Mouse (Mus musculus) layer of hippocampus, adult 9-11 months (tissue): ENCODE results near the gene Lifr.

Experiments used
- DNase-seq: peaks from one replicate; pipeline ENCODE4 v3.0.0; 2022

Gene Lifr

DNA sequence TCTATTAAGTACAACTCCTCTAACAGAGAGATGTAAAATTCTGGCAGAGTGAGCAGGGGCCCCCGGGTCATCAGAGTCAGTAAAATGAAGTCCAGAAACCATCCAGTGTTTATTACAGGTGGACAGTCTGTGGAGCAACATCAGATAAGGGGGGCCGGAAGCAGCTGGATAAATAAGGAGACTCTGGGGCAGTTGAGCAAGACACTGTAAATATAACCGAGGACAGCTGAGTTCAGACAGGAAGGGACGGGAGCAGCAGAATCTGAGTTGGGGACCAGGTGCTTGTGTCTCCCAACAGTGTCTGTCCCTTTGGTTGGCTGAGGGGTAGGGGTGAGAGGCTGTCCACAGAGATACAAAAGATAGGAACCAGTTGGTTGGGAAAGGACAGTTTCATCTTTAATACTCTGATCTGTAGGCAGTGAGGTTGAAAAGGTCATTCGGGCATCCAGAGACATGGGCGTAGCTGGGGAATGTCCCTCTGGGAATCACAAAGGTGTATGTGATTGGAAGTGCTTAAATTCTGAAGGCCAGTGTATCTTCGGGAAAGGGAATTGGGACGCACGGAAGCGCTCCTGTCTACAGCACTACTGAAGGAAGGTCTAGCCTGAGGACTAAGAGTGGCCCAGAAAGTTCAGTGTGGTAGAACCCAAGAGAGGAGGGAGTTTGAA is 77.0 kb downstream of the Lifr start:
- no peak for DNase-seq

DNA sequence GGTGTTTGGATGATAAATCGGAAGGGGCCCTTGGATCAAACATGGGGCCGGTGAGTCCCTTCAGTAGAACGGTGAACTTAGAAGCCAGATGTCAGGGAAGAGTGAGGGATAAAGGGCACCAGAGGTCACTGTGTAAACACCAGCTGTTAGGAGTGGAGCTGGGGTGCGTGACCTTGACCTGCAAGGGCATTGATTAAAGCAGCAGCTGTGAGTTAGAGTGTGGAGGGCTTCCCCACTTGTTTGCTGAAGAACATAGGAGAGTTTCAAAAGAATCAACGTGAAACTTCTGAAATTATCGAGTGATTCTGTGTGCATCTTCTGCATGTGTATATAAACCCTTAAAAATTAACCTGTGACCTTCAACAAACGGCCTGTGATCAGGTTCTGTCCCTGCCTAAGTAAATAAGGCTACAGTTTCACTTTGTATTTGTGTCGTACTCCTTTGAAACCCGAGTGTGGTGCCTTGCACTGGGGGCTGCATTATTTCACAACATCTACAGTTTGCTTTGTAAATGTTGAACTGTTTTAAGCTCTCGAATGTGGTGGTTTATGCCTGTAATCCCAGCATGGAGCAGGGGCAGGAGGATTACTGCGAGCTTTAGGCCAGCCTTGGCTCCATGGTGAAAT is 77.6 kb downstream of the Lifr start:
- DNase-seq: no peak

DNA sequence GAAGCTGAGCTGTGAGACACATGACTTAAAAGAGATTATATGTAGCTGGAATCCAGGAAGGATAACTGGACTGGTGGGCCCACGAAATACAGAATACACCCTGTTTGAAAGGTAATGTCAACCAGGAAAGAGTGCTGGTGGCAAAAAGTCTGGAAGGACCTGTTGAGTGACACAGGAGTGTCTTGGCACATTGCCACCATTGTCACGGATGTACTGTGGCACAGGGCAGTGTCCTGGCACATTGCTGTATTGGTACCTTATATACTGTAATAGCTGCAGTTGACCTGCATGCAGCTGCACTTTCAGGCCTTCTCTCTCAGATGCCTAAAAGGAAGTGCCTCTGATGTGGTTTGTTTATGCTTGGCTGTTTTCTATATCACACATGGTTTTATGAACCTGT is 82.5 kb downstream of the Lifr start:
- no peak for DNase-seq

DNA sequence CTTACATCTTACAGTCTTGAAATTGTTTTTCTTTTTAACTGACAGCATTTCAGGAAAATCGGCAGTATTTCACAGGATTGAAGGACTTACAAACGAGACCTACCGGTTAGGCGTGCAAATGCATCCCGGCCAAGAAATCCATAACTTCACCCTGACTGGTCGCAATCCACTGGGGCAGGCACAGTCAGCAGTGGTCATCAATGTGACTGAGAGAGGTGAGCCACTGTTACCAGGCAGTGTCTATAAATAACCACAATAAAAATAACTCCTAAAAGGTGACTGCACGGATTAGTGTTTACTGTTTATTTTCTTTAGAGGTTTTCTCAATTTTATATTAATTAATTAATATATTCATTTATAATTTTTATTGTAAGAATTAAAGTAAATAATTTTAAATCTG is 82.9 kb downstream of the Lifr start:
- no peak for DNase-seq

DNA sequence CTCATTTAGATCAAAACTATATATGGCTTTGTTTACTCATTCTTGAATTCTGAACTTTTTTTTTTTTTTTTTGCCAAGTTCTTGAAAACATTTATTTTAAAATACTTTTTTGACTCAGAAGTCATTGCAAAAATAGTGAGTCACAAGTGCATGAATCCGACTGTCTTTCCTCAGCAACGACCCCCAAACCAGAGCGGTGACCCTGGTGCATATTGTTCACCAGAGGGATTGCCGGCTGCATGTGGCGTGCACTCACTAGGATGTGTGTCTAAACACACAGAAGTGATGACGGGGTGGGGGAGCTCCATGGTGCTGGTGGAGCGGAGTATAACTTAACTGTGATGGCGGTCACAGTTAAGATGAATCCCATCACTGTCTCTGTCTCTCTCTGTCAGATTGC is 83.4 kb downstream of the Lifr start:
- no peak for DNase-seq

DNA sequence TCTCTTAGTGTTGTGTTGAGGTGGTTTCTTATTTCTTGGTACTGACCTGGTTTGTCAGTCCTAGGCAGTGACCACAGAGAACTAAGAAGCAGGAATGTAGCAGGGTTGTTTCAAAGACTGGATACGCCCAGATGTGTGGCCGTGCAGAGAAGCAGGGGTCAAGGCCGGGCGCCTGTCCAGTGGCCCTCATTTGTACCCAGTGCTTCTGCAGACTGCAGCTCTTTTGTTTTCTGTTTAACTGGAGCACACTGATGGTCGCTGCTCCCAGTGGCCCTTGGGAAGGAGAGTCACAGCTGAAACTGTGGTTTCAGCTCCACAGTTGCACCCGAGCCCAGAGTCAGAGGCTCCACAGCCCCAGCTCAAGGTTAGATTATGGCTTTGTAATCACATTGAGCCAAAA is 90.2 kb downstream of the Lifr start:
- DNase-seq: peak; percentile 43

DNA sequence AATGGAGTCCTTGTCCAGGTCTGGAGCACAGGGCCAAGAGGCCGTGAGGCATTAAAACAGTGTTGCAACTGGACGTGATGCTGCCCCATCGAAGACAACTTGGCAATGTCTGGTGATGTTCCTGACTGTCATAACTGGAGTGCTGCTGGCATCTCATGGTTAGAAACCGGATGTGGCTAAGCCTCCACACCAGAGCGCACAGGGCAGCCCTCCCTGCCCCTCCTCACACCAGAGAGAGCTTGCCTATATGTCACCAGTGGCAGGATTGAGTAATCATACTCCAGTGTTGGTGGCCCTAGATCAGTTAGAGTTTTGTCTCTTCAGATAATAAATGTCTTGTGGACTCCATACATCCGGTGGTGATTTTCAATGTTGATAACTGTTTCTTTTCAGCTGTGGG is 97.3 kb downstream of the Lifr start:
- DNase-seq: no peak

DNA sequence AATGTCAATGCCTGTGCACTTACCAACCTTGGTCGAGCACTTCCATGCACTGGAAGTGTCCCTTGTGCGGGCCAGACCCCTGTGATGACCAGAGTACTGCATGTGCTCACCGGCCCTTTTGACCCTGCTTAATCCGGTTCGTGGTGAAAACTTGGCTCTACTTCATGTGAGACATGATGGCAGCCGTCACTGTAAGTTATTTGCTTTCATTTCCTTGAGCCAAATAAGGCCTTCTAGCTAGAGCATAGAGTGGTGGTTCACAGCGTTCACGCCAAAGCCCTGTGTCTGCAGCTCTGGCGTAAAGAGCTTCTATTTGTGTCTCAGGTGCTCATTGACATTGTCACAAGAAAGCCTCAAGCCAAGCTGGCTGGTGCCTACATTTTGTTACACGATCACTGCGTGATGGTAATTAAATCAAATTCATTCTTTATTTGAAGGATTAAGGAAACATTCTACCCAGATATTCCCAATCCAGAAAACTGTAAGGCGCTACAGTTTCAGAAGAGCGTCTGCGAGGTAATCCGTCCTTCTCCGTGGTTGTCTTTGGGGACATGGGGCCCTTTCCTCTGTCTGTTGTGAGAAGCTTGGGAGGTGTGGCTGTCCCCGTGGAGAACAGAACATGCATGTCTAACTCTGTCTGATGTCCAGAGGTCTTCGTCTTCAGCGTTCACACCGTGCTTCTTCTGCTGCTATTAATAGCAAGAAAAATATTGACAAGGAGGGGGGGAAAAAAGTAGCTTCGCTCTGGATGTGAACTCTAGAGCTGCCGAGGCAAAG is 99.5 kb downstream of the Lifr start:
- no peak for DNase-seq

DNA sequence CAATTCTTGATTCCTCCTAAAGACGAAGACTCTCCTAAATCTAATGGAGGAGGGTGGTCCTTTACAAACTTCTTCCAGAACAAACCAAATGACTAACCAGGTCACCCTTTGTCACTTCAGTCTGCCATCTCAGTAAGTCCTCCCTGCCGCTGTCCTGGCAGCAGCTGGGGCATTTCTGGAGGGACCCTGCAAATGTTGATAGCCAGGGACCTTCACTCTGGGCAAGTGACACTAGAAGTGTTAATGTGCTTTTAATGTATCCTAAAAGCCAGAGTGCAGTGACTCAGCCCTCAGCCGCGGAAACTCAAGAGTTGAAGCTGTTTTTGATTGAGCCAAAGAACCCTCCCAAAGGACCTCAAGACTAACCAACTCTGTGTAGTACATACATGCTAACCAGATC is 100.7 kb downstream of the Lifr start:
- DNase-seq: no peak

DNA sequence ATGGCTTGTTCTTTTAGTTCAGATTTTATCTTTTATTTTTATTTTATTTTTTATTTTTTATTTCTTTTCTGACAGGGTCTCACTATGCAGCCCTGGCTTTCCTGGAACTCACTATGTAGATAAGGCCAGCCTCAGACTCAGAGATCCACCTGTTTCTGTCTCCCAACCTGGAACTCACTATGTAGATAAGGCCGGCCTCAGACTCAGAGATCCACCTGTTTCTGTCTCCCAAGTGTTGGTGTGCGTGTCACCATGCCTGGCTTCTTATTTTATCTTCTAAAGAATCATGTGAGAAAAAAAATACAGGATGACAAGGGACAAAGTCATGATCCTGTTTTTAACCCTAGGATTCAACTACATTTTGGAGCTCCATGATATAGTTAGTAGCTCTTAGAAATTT is 102.2 kb downstream of the Lifr start:
- no peak for DNase-seq

DNA sequence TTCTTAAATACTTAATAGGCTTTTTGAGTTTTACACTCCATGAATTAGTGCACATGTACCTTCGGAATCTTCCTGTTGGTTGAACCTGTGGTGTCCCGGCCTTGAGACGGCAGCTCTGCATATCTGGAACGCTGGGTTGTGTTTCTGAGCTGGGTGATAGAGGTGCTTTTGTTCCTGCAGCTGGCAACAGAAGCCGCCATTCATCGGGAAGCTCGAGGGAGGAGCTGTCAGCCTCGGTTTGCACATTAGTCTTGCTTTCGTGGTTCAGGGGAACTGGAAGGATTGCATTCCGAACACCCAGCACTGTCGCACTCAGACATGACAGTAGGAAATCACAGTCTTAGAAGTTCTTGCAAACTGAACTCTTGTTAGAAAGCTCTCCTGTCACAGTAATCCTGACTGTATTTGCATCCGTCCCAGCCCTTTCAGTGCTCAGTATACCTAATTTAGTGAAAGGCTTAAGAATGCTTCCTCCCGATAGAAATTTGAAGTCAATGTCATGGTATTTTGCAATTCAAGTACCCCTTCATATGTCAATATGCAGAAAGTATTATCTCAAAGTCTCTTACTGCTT is 103.8 kb downstream of the Lifr start:
- DNase-seq: peak; percentile 66

DNA sequence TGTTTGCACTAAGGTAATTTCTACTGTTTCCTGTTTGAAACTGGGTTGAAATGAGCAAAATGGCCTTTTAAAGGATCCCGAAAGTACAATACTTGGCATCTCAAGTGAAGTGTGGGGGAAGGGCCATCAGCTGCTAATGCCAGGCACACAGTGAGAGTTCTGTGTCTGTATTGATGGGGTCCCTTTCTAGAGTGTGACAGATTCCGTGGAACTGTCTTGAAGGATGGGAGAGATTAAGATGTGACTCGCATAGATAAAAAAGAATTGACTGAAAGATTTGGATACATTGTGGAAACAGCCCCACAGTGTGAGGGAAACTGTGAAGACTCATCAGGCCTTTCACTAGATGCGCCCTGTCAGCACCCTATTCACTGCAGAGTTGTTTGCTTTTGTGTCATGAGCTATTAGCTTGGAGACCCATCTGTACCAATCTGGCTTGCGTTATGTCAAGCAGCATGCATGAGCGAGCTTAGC is 104.4 kb downstream of the Lifr start:
- peak; percentile 42 for DNase-seq

DNA sequence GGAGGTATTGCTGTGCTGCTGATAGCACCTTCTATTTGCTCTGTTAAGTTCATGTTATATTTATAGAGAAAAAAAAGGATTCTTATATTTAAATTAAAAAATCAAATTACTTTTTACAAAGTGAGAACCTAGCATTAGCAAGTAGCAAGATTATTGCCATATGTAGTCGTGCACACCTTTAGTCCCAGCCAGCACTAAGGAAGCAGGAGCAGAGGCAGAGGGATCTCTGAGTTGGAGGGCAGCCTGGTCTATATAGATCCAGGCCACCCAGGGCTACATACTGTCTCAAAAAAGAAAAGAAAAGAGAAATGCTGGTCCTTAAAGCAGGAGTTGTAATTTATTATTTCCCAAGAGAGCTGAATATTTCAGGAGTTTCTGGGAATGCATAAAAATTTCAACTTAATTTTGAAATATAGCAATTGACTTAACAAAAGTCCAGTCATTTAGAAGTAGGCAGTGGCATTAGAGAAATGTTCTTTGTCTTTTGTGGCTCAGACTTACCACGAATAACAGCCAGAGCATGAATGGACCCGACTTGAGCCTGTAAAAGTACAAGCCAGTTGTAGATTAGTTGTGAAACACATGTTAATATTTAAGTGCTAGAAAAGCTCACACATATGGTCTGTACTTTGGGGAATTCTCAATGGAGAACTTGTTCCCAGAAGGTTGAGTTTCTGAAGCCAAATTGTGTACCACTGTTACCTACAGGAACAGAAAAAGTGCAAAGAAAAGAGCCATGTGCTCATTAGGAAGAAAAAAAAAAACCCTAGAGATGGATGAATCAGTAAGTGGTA is 107.4 kb downstream of the Lifr start:
- no peak for DNase-seq

DNA sequence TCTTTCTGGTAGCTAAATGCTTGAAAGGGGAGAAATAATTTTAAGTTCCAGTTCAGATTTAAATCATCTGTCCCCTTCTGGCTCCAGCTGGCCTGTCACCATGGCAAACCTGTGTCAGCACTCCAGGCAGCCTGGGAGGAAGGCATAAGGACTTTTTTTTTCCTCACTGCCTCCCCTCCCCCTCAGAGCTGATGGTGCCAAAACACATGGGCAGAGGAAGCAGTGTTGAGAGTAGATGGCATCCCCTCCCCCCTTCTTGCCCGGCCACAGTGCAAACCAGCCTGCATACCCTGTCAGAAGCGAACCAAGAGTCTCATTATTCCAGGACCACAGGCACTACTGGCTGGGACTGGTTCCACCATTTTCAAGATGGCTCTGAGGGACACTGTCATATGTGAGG is 108.4 kb downstream of the Lifr start:
- DNase-seq: peak; percentile 69

DNA sequence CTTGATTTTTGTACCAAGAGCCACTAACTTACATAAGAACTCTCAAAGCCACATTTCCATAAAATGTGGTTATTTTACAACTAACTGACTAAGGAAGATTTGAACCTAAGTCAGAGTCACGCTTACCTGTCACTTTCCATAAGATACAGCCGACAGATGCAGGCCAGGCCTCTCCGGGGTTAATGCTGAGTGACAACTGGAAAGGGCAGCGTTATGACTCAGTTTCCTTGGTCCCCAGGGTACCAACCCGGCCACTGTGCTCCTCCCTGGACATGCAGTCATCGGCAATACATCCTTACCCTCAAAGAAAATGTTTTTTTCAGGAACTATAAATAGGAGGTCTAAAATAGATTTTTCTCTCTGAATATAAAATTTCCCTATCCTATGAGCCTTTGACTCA is 109.9 kb downstream of the Lifr start:
- no peak for DNase-seq

DNA sequence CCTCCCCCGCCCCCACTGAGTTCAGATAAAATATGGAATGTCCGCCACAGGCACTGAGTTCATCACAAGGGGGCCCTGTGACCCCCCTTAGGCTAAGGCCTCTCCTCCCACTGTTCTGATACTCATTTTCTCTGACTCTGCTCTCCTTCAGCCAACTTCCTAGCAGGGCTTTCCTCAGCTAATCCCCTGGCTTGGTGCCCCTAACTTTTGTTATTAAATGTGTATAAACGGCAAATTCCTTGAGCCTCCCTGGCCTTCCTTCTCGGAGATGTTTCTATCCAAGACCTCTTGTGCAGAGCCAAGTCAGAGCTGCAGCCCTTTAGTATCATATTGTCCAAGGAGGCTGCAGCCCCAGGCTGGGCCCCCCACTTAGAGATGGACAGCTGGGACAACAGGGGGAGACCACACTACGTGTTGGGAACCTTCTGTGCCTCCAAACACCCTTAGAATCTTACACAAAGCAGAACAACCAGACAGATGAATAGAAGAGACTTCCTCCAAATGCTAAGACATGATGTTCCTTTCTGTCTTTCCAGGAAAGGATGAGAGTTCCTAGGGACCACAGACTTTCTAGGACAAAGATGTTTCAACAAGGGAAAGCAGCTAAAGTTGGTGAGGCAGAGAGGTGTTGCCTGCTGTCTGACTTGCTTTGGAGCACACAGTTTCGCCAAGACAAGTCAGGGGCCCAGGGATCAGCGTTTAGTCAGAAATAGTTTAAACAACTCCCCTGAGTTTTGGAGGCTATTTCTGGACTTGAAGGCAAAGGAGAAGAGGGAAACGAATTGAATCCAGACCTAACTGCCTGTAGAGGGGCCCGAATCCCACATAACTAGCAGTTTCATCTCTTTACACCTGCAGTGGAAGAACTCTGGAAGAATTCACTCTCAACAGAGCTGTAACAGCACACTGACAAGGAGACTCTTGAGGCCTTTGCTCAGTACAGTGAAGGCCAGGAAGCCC is 111.3 kb downstream of the Lifr start:
- DNase-seq: no peak

DNA sequence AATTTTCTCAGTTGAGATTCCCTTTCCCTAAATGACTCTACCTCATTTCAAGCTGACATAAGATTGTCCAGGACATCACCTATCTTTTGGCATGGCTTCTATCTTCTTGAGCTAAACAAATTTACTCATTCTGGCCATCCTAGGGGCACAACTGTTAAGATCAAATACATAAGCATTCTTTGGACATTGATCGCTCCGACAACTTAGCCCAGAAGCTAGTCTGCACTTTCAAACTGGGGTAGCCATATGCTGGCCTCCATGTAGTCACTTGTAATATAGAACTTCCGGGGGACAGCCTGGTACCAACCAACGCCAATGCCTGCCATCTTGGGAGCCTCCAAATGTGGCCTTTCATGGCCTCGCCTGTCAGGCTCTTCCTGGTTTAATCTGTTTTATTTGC is 112.6 kb downstream of the Lifr start:
- DNase-seq: no peak

DNA sequence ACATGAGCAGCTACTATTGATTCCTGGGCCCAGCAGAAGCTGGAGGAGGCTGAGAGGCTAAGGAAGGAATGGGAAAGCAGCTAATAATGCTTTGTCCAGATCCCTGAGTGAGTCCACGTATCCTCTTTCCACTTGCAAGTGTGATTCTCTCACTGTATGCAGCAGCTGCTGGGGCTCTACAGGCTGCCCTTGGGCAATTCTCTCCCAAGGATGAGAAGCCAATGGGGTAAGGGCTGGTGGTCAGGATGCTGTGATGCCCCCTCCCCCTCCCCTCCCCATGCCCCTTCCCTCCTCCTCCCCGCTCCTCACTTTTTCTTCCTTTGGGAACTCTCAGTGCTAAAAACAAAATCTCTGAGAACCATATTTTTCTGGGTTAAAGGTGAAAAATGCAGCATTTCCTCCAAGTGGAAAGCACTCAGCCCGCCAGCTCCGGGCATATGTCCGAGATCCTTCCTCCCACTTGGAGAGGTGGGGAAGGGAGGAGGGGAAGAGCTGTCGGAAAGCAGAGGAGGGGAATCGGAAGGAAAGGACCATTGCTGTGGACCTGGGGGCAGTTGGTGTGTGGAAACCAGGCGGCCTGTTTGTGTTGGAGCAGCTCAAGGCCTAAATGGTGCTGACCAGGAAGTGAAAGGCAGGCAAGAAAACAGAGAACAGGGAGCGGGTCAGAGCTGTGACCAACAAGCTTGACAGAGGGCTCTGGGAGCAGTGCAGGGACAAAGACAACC is 113.4 kb downstream of the Lifr start:
- no peak for DNase-seq

DNA sequence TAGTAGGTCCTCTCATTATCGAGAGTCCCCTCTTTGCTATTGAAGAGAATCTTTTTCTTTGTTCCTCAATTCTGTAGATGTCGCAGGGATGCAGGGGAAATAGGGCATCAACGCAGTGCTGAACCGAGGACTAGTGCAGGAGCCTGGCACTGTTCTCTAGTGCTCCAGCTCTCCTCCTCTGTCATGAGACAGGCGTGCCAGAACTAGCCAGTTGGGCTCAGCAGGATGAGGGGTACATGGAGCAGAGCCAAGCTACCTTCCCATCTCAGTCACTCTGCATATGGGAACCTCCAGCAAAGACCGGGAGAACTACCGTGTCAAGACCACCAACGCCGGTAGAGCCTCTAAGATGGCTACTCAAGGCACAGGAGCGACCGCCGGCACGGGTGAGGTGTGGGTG is 114.5 kb downstream of the Lifr start:
- no peak for DNase-seq

DNA sequence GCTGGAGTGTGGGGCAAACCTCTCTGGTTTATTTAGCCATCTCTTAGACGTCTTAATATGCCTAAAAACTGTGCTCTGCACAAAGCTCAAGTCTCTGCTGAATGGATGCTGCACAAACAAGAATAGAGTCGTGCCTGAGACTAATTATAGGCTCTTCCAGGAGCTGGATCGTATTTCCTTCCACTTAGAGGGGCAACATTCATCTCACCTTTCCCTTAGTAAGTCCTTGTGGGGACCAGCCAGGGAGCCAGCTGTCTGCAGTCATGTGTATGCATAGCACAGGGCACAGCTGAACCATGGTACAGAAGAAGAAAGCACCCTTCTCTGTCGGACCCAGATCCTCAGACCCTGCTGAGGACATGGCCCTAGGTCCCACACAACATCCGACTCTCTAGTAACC is 115.7 kb downstream of the Lifr start:
- DNase-seq: no peak

DNA sequence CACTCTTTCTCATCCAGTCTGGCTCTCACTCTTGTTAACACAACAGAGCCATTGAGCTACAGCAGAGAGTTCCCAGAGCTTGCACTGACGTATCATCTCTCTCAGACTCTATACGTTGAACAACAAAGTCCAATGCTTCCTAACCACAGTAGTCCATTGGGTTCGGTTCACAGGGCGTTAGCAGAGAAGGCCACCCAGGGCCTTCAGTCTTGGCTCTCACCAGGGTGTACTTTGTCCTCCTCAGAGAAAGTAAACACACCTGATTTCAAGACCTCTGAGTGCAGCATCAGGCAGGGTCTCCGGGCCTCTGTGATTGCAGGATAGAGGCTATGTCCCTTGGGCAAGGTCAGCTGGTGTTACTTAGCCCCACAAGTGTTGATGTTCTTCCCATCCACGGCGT is 116.9 kb downstream of the Lifr start:
- no peak for DNase-seq
